Mouse (Mus musculus): ENCODE results near the gene Slc7a11. TPM values are rescaled to one million over a fixed set of nuclear protein-coding genes. Genes with fewer than 3 reads are reported as not detected.

Gene Slc7a11
- total and polyA plus RNA-seq, 2 experiments from 2014 or later = 3.9 to 21.7 TPM

DNA sequence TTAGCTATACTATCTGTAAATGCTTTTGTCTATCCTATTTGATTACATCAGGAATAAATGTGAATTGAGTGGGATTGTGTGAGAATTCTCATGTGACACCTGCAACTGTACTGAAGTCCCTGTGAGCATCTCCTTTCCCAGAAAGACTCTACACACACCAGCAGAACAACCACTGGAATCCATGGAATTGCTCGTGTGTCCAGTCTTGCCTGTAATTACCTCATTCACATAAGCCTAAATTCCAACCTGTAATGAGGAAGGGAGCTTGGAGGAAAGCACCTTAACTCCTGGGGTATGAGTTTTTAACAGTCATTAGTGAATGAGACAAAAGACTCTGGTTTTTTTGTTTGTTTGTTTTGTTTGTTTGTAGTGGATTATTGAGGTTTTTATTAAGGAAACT lies 12.6 kb upstream of the Slc7a11 start:
- 64% methylated on average over 1 of the region's 1 CpGs for WGBS
- Histone ChIP-seq H3K4me2 (ENCODE audit: low read depth, low read length, poor library complexity, severe bottlenecking) (no peak overlapping the region), H3K27ac (ENCODE audit: low read depth, low read length) (no peak overlapping the region), H3K4me3 (ENCODE audit: low read depth, low read length) (no peak overlapping the region), H3K4me1 (ENCODE audit: insufficient read depth, low read length) (no peaks in the 10 kb centered on the region), H3K9me3 (ENCODE audit: low read length) (no peaks in the 10 kb centered on the region), H3K36me3 (ENCODE audit: insufficient read depth, low read length) (no peaks in the 10 kb centered on the region), H3K27me3 (ENCODE audit: insufficient read depth, low read length) (no peaks in the 10 kb centered on the region), H3K9ac (replicated peaks; ENCODE audit: low read length, poor library complexity, severe bottlenecking) (no peak overlapping the region)
- DNase-seq (ENCODE audit: low spot score) = no peak
- TF ChIP-seq CTCF (IDR thresholded peaks at IDR 0.05) = no peak
- ATAC-seq (ENCODE audit: low FRiP score) = no peak

DNA sequence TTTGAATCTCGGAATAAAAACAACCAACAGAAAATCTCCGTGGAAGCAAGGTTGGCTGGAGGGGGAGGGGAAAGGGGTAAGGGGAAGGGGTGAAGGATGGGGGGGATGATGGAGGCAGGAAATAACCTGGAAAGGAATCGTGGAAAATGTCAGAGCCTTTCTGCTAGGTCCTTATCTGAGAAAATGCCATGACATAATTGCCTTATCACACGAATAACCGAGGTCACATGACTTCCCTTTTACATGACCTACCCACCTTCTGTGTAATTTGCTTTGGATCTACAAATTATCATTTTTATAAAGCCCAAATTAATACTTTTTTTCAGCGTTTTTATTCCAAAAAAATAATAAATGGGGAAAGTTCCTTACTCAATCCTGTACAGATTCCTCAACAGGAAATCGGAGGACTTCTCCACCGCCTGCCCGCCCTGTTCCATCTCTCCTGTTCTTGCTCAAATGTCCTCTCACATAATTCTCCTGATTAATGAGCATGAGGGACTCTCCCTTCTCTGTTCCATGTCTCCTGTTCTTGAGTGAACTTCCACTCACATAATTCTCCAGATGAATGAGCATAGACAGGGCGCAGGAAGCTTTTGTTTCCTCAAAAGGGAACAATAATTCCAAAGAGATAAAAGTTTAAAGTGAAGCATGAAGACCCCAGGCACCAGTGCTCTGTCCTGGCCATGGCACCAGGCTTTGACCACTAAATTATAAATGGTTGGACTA lies 1.8 kb upstream of the Slc7a11 start:
- Histone ChIP-seq H3K4me1 (ENCODE audit: insufficient read depth, low read length) (no peaks in the 10 kb centered on the region), H3K27me3 (ENCODE audit: insufficient read depth, low read length) (no peaks in the 10 kb centered on the region), H3K9ac (replicated peaks; ENCODE audit: low read length, poor library complexity, severe bottlenecking) (no peak overlapping the region), H3K4me3 (ENCODE audit: low read depth, low read length) (no peak overlapping the region), H3K9me3 (ENCODE audit: low read length) (no peaks in the 10 kb centered on the region), H3K4me2 (ENCODE audit: low read depth, low read length, poor library complexity, severe bottlenecking) (no peak overlapping the region), H3K36me3 (ENCODE audit: insufficient read depth, low read length) (no peaks in the 10 kb centered on the region), H3K27ac (ENCODE audit: low read depth, low read length) (no peak overlapping the region)
- DNase-seq (ENCODE audit: low spot score) = no peak
- 58% methylated on average over 10 of the region's 10 CpGs for WGBS
- TF ChIP-seq CTCF (IDR thresholded peaks at IDR 0.05) = no peak
- no peak for ATAC-seq (ENCODE audit: low FRiP score)

DNA sequence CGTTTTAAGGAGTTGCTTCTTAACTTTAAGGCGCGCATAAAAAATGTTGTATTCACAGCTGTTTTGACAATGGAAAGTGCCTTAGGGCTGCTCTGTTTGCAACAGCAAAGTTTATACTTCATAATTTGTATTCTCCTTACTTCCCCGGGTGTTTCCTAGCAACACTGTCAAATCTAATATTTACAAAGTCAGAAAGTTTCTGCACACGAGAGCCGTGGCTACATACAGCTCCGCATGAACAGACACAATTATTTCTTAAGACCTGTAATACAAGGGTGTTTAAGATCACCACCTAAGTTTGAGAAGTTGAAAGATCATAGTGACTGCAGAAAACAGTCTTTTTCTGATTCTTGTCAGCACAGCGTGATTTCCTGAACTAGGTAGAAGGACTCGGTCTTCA lies 528 bp upstream of the Slc7a11 start:
- peak overlapping the region; percentile 59 for H3K4me2 ChIP-seq (ENCODE audit: low read depth, low read length, poor library complexity, severe bottlenecking)
- no peak for TF ChIP-seq CTCF (IDR thresholded peaks at IDR 0.05)
- 3% methylated on average over 9 of the region's 9 CpGs for WGBS
- ATAC-seq (ENCODE audit: low FRiP score) = no peak; the same call in 1 of the 2 replicates
- no peaks in the 10 kb centered on the region for H3K27me3 ChIP-seq (ENCODE audit: insufficient read depth, low read length)
- no peak overlapping the region for H3K9ac ChIP-seq (replicated peaks; ENCODE audit: low read length, poor library complexity, severe bottlenecking)
- no peaks in the 10 kb centered on the region for H3K9me3 ChIP-seq (ENCODE audit: low read length)
- 0 out of 2 replicates have a peak overlapping the region, but pooled peaks have one; percentile 28 for H3K27ac ChIP-seq (ENCODE audit: low read depth, low read length)
- H3K36me3 ChIP-seq (ENCODE audit: insufficient read depth, low read length) = no peaks in the 10 kb centered on the region
- H3K4me1 ChIP-seq (ENCODE audit: insufficient read depth, low read length) = no peaks in the 10 kb centered on the region
- peak; percentile 14 for DNase-seq (ENCODE audit: low spot score)
- H3K4me3 ChIP-seq (ENCODE audit: low read depth, low read length) = peak overlapping the region; percentile 28

DNA sequence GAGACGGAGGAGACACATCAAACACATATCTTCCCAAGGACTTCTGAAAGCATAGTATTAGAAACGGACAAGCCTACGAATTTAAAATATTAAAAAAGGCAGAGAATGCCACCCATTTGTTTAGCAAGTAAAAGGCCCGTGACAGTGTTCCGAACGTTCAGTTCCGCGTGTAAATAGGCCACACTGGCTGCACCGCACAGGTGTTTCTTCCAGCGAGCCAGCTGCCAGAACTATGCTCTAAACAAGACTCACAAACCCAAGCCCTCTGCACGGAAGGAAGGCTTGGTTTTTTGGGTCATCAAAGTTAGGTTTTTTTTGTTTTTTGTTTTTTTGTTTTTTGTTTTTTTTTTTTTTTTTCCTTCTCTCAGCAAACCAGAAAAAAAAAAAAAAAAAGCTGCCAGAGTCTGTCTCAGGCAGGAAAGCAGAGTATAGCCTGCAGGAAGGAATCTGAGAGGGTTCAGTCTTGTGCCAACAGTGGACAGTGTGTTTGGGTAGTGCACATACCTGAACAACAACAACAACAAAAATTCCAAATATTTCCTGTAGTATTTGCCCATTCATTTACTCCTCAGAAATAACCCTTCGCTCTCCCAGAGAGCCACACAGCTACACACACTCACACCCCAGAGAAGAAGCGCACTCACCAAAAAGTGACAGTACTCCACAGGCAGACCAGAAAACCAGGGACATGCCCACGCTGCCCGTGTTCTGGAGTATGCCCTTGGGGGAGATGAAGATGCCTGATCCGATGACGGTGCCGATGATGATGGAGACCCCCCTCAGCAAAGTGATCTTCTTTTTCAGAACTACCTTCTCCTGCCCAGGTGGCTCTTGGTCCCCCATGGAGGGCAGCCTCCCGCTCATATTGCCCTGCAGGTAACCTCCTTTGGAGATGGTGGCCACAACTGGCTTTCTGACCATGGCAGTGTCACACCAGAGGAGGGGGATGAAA lies 797 bp downstream of the Slc7a11 start:
- Histone ChIP-seq H3K4me1 (ENCODE audit: insufficient read depth, low read length) (no peaks in the 10 kb centered on the region), H3K9me3 (ENCODE audit: low read length) (no peaks in the 10 kb centered on the region), H3K9ac (replicated peaks; ENCODE audit: low read length, poor library complexity, severe bottlenecking) (no peak overlapping the region), H3K36me3 (ENCODE audit: insufficient read depth, low read length) (no peaks in the 10 kb centered on the region), H3K27ac (ENCODE audit: low read depth, low read length) (no peak overlapping the region), H3K4me3 (ENCODE audit: low read depth, low read length) (peak overlapping the region; percentile 28), H3K27me3 (ENCODE audit: insufficient read depth, low read length) (no peaks in the 10 kb centered on the region), H3K4me2 (ENCODE audit: low read depth, low read length, poor library complexity, severe bottlenecking) (peak overlapping the region; percentile 59)
- ATAC-seq (ENCODE audit: low FRiP score) (no peak), DNase-seq (ENCODE audit: low spot score) (no peak)
- TF ChIP-seq CTCF (IDR thresholded peaks at IDR 0.05) = no peak
- WGBS = 71% methylated on average over 19 of the region's 19 CpGs

DNA sequence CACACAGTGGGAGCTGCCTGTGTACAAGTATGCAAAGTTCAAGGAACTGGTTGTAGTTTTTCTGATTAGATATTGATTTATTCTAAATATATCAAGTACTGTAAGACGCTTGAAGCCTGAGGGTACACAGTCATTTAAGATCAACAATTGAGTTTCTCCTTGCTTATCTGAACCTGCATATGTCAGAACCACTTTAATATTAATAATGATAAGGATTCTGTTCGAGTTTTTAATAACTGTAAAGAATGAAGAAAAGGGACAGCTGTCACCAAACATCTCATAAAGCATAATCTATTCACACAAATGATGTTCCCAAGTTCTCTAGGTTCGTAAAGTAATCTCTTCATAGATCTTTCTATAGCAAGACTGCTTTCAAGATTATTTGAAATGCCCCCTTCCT lies 2.1 kb downstream of the Slc7a11 start:
- no peak for TF ChIP-seq CTCF (IDR thresholded peaks at IDR 0.05)
- Histone ChIP-seq H3K9ac (replicated peaks; ENCODE audit: low read length, poor library complexity, severe bottlenecking) (no peak overlapping the region), H3K4me3 (ENCODE audit: low read depth, low read length) (no peak overlapping the region), H3K4me1 (ENCODE audit: insufficient read depth, low read length) (no peaks in the 10 kb centered on the region), H3K27ac (ENCODE audit: low read depth, low read length) (no peak overlapping the region), H3K36me3 (ENCODE audit: insufficient read depth, low read length) (no peaks in the 10 kb centered on the region), H3K4me2 (ENCODE audit: low read depth, low read length, poor library complexity, severe bottlenecking) (no peak overlapping the region), H3K9me3 (ENCODE audit: low read length) (no peaks in the 10 kb centered on the region), H3K27me3 (ENCODE audit: insufficient read depth, low read length) (no peaks in the 10 kb centered on the region)
- no peak for ATAC-seq (ENCODE audit: low FRiP score)
- DNase-seq (ENCODE audit: low spot score) = no peak
- 77% methylated on average over 3 of the region's 3 CpGs for WGBS

DNA sequence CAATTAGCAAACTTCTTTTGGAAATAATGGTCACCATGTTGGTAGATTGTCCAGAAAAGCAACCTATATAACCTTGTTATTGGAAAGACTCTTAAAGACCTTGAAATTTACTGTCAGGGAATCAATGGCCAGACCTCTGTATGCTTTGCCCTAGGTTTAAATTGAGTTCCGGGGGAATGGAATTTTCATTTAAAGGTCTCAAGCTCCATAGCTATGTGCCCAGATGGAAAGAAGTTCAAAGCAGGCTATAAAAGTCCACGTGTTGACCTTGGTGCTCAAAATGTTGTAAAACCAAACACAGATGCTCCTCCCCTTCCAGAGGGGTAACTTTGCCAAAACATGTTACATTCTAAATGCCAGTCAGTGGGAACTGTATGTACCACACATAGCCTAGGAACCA lies 3.0 kb downstream of the Slc7a11 start:
- H3K4me3 ChIP-seq (ENCODE audit: low read depth, low read length) = no peak overlapping the region

More for the DNA sequence above, 3.0 kb downstream of the Slc7a11 start:
- no peak for DNase-seq (ENCODE audit: low spot score)
- TF ChIP-seq CTCF (IDR thresholded peaks at IDR 0.05) = no peak
- H3K9me3 ChIP-seq (ENCODE audit: low read length) = no peaks in the 10 kb centered on the region
- no peaks in the 10 kb centered on the region for H3K27me3 ChIP-seq (ENCODE audit: insufficient read depth, low read length)
- 92% methylated on average over 2 of the region's 2 CpGs for WGBS
- no peak overlapping the region for H3K9ac ChIP-seq (replicated peaks; ENCODE audit: low read length, poor library complexity, severe bottlenecking)
- H3K36me3 ChIP-seq (ENCODE audit: insufficient read depth, low read length) = no peaks in the 10 kb centered on the region
- ATAC-seq (ENCODE audit: low FRiP score) = no peak
- no peak overlapping the region for H3K4me2 ChIP-seq (ENCODE audit: low read depth, low read length, poor library complexity, severe bottlenecking)
- no peak overlapping the region for H3K27ac ChIP-seq (ENCODE audit: low read depth, low read length)
- H3K4me1 ChIP-seq (ENCODE audit: insufficient read depth, low read length) = no peaks in the 10 kb centered on the region

All from midbrain, postnatal 0 days (tissue).